Mouse (Mus musculus) neural tube, embryonic 10.5 days (tissue): ENCODE data around the gene Pop4.
"Not testable (repeated sequence)": the region's sequence is repeated elsewhere in the genome, so short reads cannot be mapped to it uniquely, and the experiment has no call there.

Experiments used
- DNase-seq: peaks from one replicate; pipeline ENCODE4 v3.0.0-alpha.2; 2017; ENCODE audit warnings: low spot score; ENCODE audit errors: extremely low spot score

The Pop4 gene

DNA sequence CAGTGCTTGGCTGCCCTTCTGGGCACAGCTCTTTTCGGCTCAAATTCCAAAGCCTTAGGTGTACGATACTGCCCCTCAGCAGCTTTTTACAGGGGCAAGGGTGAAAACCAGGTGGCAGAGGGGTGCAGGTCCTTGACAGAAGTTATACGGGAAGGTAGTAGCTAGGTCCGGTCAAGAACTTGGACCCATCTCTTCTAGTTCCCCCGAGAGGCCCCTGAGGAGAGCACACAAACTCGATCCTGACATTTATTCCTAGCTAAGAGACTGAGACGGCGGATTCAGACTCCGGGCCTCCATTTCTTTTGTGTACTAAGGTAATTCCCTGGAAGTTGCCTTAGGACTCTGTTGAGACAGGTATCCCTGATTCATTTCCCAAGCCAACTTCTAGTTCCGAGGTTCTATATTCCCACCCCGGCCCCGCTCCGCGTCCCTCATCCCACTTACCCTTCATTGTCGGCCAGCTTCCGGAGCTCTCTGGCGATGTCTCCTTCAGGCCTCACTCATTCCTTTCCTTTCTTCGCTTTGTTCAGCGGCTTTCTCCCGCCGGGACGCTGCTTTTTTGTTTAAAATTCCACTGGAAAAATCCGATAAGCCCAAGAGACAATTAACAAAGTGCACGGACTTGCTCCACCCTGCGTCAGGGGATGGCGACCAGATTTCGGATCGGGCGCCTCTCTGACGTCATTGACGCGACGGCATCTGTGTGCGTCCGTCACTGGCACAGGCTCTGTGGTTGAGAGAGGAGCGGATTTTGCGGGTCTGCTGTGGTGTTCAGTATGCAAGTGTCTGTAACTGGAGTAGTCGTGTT is at the start of gene Pop4:
Pop4 (minus strand) TSS at position 721 of the 808 bp plus-strand sequence.
- DNase-seq: peak; percentile 94

DNA sequence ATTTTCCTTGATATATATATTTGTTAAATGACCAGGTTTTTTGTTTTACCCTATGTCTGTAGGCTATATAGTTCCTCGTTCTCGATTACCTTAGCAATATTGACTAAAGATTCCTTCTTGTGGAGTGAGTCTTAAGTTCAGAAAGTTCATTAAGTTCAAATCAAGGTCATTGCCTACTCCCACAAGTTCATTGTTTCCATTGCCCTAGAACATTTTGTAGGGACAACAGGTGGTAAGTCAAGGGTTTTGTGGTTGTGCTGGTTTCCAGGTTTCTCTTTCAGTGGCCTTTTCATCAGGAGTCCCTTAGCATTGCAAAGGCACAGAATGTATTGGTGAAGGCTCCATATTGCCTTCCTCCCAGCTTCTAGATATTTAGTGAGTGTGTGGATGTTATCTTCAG is 49.4 kb upstream of the Pop4 start:
- no peak for DNase-seq

GRCm38 (mm10) chr7:38282192-38282591 is 11.0 kb upstream of the Pop4 start:
- DNase-seq: not testable (repeated sequence)

- DNase-seq: no peak
Observed at GRCm38 (mm10) chr7:38272551-38272950, 1.3 kb upstream of the Pop4 start.

DNA sequence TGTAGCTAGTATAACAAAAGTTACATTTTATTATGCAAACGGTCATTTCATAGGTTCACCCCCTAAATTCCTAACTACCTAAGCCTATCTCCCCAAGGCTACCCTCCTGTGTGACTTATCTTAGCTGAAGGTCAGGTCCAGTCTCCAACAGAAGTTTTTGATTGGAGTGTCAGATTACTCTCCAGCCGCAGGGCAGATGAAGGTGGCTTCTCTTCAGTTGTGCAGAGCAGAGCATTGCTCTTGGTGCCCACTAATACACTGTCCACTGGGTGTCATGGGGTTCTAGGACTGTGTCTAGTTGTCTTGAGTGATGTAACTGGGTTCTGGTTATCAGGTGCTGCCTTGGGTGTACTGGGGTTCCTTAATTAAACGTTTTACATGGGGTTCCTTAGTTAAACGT is 636 bp upstream of the Pop4 start:
- no peak for DNase-seq

- DNase-seq: no peak
Observed at GRCm38 (mm10) chr7:38271511-38271811, 238 bp upstream of the Pop4 start.

DNA sequence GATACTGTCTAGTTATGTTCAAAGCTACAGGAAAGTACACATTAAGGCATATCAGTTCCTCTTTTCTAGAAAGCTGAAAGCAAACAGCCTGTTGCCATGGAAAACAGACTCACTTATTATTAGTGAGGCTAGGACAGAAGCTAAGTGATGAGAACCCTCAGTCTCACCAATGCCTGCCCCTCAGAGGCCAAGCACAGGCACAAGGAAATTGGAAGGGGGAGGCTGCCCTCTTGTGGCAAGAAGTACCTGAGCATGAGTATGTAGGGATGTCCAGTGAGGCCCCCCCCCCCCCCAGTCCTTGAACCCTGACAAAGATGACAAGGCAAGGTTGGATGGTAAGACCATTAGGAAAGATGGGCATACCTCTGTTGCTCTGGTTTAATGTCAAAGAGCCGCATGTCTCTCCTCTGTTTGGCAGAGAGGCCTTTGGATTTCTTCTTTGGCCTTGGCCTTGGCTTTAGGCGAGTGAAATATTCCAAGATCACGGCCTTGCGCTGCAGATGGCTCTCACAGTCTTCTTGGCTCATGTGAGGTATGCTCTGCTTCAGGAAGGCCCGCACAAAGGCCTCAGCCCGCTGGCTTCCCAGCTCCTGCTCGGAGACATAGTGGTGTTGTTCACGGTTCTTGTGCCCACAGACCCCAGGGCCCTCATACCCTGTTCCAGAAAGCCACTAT is 4.1 kb downstream of the Pop4 start:
- DNase-seq: peak; percentile 39

DNA sequence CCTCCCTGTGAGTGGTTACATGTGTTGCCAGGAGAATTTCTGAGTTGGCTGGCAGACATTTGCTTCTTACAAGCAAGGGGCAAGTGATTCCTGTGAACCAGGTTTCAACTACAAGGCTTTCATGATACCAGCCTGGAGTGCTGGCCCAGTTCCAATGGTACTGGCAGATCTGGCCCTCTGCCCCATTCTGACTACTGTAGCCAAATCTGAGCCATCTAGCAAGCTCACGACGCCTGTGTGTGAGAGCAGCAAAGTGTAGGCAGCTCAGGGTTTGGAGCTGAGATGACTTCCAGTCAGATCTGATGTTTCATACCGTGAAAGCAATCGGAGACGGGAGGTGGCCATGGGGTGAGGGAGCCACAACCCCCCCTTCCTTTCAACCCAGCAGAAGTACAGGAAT is 8.8 kb downstream of the Pop4 start:
- DNase-seq: no peak

DNA sequence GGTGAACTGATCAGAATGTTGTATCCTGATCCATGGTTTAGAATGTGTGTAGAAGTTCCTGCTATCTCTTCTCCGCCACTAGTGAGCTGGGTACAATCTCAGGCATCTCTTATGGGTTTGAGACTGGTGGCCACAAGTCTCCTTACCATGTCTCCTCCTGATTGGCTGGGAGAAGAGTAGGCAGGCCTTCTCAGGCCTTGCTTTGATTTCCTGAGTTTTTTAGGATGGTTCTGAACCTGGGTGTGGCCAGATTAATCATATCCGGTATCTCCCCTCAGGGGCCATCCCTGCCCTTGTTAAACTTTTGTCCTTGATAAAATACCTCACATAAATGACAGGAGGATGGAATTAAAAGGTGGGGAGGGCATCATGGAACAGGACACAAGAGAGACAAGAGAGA is 11.6 kb downstream of the Pop4 start:
- no peak for DNase-seq

- no peak for DNase-seq
Observed at GRCm38 (mm10) chr7:38253441-38253840, 17.8 kb downstream of the Pop4 start.

DNA sequence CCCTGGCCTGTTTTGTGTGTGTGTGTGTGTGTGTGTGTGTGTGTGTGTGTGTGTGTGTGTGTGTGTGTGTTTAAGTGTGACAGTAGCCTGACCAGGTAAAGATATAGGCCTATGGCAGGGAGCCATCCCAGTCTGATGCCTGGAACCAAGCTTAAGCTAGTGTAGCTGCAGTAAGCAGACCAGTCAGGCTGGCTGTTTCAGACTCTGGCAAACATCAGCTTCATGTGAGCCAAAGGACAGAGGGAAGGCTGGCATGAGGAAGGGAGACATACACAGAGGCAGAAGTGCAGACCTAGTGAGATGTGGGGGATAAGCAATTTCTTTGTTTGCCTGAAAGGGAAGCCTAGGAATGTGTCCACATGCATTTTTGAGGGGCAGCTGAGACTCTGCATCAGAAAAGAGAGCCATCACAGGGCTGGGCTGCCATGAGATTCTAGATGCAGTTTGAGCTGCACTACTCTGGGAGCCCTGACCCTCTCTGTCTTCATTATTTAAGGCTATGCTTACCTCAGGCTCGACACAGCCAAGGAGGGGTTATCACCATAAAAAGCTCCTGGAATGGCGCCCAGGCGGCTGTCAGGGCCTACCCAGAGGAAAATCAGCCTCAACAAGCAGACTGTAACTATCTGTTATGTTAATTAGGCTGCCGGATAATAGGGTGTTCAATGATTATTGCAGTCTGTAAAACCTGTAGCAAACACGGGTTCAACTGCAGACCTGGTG is 19.6 kb downstream of the Pop4 start:
- DNase-seq: no peak

- no peak for DNase-seq
Observed at GRCm38 (mm10) chr7:38242417-38242816, 28.8 kb downstream of the Pop4 start.

GRCm38 (mm10) chr7:38237140-38237539 is 34.1 kb downstream of the Pop4 start:
- no peak for DNase-seq

DNA sequence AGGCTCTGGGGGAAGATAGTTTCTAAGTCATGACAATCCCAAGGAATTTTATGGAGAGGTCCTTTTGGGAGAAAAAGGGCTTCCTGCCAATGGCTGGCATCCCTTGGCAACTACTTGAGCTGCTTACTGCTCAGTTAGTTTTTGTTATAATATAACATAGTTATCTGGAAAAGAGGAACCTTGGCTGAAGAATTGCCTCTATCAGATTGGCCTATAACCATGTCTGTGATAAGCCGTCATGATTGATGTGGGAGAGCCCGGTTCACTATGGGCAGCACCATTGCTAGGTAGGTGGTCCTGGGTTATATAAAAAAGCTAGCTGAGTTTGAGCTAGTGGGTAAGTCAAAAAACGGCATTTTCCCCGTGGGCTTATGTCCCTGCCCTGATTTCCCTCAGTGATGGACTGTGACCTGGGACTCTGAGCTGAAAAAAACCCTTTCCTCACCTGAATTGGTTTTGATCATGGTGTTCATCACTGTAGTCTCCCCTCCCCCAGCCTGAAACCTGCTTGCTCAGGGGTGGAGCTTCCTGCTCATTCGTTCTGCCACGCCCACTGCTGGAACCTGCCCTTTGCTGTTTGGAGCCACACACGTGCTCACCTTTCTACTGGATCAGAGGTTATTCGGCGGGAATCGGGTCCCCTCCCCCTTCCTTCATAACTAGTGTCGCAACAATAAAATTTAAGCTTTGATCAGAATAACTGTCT is 34.7 kb downstream of the Pop4 start:
- DNase-seq: no peak

DNA sequence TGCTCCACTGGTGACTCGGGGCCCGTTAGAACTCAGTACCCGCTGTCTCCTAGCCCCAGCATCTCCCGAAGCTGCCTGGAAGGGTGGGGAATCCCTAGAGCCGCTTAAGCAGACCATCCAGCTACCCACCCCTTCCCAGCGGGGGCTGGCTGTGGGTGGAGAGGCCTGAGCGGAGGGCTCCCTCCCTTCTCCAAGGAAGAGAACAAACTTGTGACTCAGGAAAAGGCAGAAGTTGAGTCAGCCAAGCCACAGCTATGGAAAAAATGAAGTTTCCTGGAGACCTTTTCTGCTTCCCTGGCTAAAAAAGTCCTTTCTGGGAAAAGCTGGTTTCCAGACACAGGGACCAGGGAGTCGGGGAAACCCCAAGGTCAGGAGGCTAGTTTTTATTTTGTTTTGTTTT is 40.9 kb downstream of the Pop4 start:
- DNase-seq: no peak

GRCm38 (mm10) chr7:38228329-38228728 is 42.9 kb downstream of the Pop4 start:
- no peak for DNase-seq

GRCm38 (mm10) chr7:38227900-38228298 is 43.3 kb downstream of the Pop4 start, which contains the start of gene Plekhf1:
Gene Plekhf1, minus strand, starts transcription at chr7:38228016.
- peak; percentile 92 for DNase-seq

DNA sequence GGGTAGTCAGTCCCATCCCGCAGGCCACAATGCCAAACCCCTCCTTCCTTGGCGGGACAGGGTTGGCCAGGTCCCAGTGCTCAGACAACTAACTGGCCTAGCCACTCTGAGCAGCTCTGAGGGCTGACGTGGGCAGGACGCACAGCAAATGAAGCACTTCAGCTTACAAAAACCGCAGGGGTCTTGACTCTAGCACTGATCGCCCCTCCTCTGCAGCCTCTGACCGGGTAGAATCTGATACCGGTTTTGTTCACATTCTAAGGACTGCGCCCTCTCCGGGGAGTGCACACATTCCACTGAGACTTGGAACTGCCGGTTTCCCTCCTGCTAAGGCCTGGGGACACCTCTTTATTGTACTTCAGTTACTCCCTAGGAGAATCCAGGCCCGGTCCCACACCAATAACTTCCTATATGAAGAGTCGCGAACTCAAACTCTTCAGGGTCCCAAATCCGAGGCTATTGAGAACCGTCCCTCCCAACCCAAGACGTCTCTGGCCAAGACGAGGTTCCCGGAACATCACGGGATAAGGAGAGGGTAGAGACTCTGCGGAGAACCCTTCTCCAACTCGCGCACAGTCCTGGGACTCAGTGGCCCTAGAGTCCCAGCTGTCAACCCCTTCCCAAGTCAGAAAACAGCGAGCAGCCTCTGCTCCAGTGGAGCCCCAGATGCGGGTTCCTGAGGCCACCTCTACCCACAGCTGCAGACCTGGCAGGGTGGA is 43.9 kb downstream of the Pop4 start:
- DNase-seq: no peak

DNA sequence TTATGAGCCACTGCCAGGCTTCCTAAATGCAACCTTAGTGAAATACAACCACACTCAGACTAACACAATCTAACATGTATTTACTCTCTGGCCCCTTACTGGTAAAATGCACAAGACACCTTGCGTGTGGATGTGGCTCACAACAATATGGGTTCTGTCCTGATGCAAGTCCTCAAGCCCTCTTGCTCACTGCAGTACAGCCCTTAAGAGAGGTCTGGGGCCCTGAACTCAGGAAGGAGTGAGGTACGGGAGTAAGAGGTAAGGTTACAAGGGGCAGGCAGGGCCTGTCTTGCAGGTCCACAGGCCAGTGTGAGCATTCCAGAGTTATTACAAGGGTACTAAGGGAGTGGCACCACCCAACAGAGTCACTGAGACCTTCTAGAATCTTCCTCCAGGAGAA is 45.0 kb downstream of the Pop4 start:
- DNase-seq: no peak

DNA sequence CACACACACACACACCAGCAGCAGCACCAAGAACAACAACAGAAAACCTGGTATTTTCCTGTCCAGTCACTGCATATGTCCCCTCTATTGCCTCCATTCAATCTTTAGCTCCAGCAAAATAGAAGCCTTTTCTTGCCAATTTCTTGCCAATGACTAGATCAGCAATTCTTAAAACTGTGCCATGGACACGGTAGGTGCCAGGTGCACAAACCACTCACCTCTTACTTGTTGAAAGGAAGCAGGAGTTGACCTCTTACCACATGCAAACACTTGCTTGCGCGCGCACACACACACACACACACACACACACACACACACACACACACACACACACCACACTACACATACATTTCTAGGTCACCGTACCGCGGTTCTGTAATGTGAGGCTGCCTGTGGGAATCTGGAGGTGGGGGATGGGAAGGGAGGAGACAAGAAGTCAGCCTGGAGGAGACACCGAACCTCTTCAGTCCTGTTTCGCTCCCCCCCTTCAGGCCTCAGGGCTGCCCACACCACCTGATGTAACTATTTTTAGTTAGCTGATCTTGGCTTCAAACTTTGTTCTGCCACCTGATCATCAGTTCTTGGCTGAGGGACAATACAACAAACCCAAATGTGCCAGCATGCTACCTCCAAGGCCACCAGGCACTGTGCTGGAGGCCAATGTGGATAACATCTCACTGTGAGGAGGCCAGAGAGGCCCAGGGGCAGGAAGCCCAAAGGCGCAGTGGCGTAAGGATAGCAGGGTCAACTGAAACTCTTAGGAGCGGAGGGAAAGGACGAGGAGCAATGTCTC is 46.5 kb downstream of the Pop4 start:
- no peak for DNase-seq
